Mouse (Mus musculus) adrenal gland, adult 8-10 months (tissue): ENCODE measurements around the gene Npr2. TPM values are rescaled to one million over a fixed set of nuclear protein-coding genes. Genes with fewer than 3 reads are reported as not detected.

ENCODE experiments used
- DNase-seq: peaks from one replicate; pipeline ENCODE4 v3.0.0; 2022
- microRNA-seq, 2 experiments: library from miRNA; unstranded; fragments of <30 nt; microRNA quantifications; one replicate each; pipeline ENCODE4 v1.2.0; 2022
- total RNA-seq, 4 experiments: library from RNA; stranded (reverse); gene quantifications; 2 replicates each; pipeline ENCODE4 v1.2.4; 2022

The Npr2 gene
- total RNA-seq, 4 experiments from 2014 or later, result 29.6 to 78.6 (median 54.0) TPM

- peak; percentile 77 for DNase-seq
Observed at GRCm38 (mm10) chr4:43672070-43672469, 40.3 kb downstream of the Npr2 start.

- DNase-seq, result no peak
Observed at GRCm38 (mm10) chr4:43673703-43674102, 42.0 kb downstream of the Npr2 start.

GRCm38 (mm10) chr4:43674974-43675373, 43.2 kb downstream of the Npr2 start:
- no peak for DNase-seq

- no peak for DNase-seq
Observed at GRCm38 (mm10) chr4:43675608-43676007, 43.9 kb downstream of the Npr2 start.

- no peak for DNase-seq
Observed at GRCm38 (mm10) chr4:43678541-43678940, 46.8 kb downstream of the Npr2 start.

GRCm38 (mm10) chr4:43679416-43680043, 47.8 kb downstream of the Npr2 start:
- DNase-seq, result peak; percentile 57

GRCm38 (mm10) chr4:43690021-43690420, 58.3 kb downstream of the Npr2 start:
- DNase-seq, result no peak

- DNase-seq, result no peak
Observed at GRCm38 (mm10) chr4:43691026-43691425, 59.3 kb downstream of the Npr2 start.

- DNase-seq, result peak; percentile 67
Observed at GRCm38 (mm10) chr4:43693806-43694241, 62.1 kb downstream of the Npr2 start.

GRCm38 (mm10) chr4:43694439-43695248, 62.9 kb downstream of the Npr2 start:
- DNase-seq, result no peak

GRCm38 (mm10) chr4:43695249-43695671, 63.5 kb downstream of the Npr2 start:
- DNase-seq, result no peak

GRCm38 (mm10) chr4:43696561-43696960, 64.8 kb downstream of the Npr2 start:
- no peak for DNase-seq

GRCm38 (mm10) chr4:43700707-43701106, 69.0 kb downstream of the Npr2 start, which contains the start of gene Olfr70:
TSS of gene Olfr70 (minus strand) at chr4:43700807.
- no peak for DNase-seq

Small RNA genes within 50 kb of the gene (microRNA-seq; reads per million reads assigned to microRNA genes)
- 0.18 to 0.34 reads per million in 2 experiments for gene Gm25262

Other genes with a start within 250 kb of the Npr2 start
- 10 to 100 TPM; 38.8 to 46.9 (median 43.2) TPM for gene Rusc2, start 250.0 kb upstream of the Npr2 start, total RNA-seq
- gene Fam166b, start 202.8 kb upstream of the Npr2 start, total RNA-seq, result not detected
- gene Tesk1, start 190.0 kb upstream of the Npr2 start, total RNA-seq, result 10 to 100 TPM; 55.1 to 64.9 (median 59.3) TPM
- gene Cd72, start 177.3 kb upstream of the Npr2 start, total RNA-seq, result 1 to 10 TPM; 1.6 to 5.6 (median 4.9) TPM
- gene Sit1, start 148.2 kb upstream of the Npr2 start, total RNA-seq, result under 1 TPM in 1 of 4 experiments, not detected in 3; 0.48 TPM
- gene Ccdc107, start 139.0 kb upstream of the Npr2 start, total RNA-seq, result 10 to 100 TPM; 60.5 to 81.9 (median 64.0) TPM
- 1 to 10 TPM in 2 of 4 experiments, under 1 TPM in 2; 0.73 to 2.0 (median 1.2) TPM for gene Arhgef39, start 132.2 kb upstream of the Npr2 start, total RNA-seq
- gene Car9, start 125.0 kb upstream of the Npr2 start, total RNA-seq, result under 1 TPM in 3 of 4 experiments, not detected in 1; 0.32 to 0.68 (median 0.56) TPM
- 10 to 100 TPM; 32.3 to 89.4 (median 52.6) TPM for gene Tpm2, start 108.2 kb upstream of the Npr2 start, total RNA-seq
- 100 to 1,000 TPM; 141 to 201 (median 150) TPM for gene Creb3, start 69.6 kb upstream of the Npr2 start, total RNA-seq
- gene Tln1, start 69.2 kb upstream of the Npr2 start, total RNA-seq, result 100 to 1,000 TPM; 249 to 319 (median 289) TPM
- 10 to 100 TPM; 41.0 to 66.1 (median 56.9) TPM for gene Rgp1, start 53.2 kb upstream of the Npr2 start, total RNA-seq
- 10 to 100 TPM; 11.1 to 19.1 (median 15.7) TPM for gene Gba2, start 53.1 kb upstream of the Npr2 start, total RNA-seq
- gene Msmp, start 47.4 kb upstream of the Npr2 start, total RNA-seq, result 1 to 10 TPM; 2.0 to 2.7 (median 2.4) TPM
- gene Spag8, start 21.7 kb downstream of the Npr2 start, total RNA-seq, result 1 to 10 TPM in 3 of 4 experiments, under 1 TPM in 1; 0.58 to 2.3 (median 1.4) TPM
- gene Hint2, start 24.5 kb downstream of the Npr2 start, total RNA-seq, result 100 to 1,000 TPM in 1 of 4 experiments, 10 to 100 TPM in 3; 80.8 to 112 (median 97.8) TPM
- gene Tmem8b, start 37.0 kb downstream of the Npr2 start, total RNA-seq, result 10 to 100 TPM in 2 of 4 experiments, 1 to 10 TPM in 2; 6.0 to 10.9 (median 8.3) TPM
- gene Fam221b, start 37.2 kb downstream of the Npr2 start, total RNA-seq, result under 1 TPM; 0.14 to 0.67 (median 0.41) TPM
- not detected for gene Olfr70, start 68.9 kb downstream of the Npr2 start, total RNA-seq
- gene Olfr71, start 78.3 kb downstream of the Npr2 start, total RNA-seq, result not detected
- gene Hrct1, start 95.3 kb downstream of the Npr2 start, total RNA-seq, result 1 to 10 TPM; 1.4 to 4.8 (median 2.6) TPM
- gene Spaar, start 98.1 kb downstream of the Npr2 start, total RNA-seq, result 1 to 10 TPM; 1.6 to 2.3 (median 1.9) TPM
- gene Olfr159, start 139.1 kb downstream of the Npr2 start, total RNA-seq, result not detected
- not detected for gene Olfr156, start 192.0 kb downstream of the Npr2 start, total RNA-seq
- gene Olfr157, start 208.3 kb downstream of the Npr2 start, total RNA-seq, result not detected
- gene Olfr155, start 219.6 kb downstream of the Npr2 start, total RNA-seq, result not detected
- gene Reck, start 243.6 kb downstream of the Npr2 start, total RNA-seq, result 10 to 100 TPM; 21.6 to 45.0 (median 32.0) TPM